Mouse (Mus musculus) liver, embryonic 11.5 days (tissue): ENCODE results near the gene Cfdp1. TPM values are rescaled to one million over a fixed set of nuclear protein-coding genes. Genes with fewer than 3 reads are reported as not detected.

Experiments
- ATAC-seq: fragments of 200-750 bp; cut with Nextera tagmentation; replicated peaks from 2 replicates; pipeline ENCODE4 v1.8.0; 2017; ENCODE audit warnings: moderate number of reproducible peaks, mild to moderate bottlenecking, moderate TSS enrichment, moderate library complexity; ENCODE audit not compliant: low FRiP score
- DNase-seq: peaks from one replicate; pipeline ENCODE4 v3.0.0-alpha.2; 2017; ENCODE audit warnings: low spot score
- H3K27ac ChIP-seq: fragments of 300-500 bp; sonication (generic); 2 replicates; pipeline ENCODE4 v1.5.1; 2014; ENCODE audit warnings: mild to moderate bottlenecking, low read depth, low read length, control low read depth
- H3K27me3 ChIP-seq: fragments of 300-500 bp; sonication (generic); replicated peaks from 2 replicates; pipeline ENCODE4 v1.6.1; 2014; ENCODE audit warnings: low read length, mixed read lengths; ENCODE audit not compliant: control insufficient read depth, insufficient read depth
- H3K36me3 ChIP-seq: fragments of 300-500 bp; sonication (generic); 2 replicates; pipeline ENCODE4 v1.6.1; 2014; ENCODE audit warnings: mild to moderate bottlenecking, low read length, moderate library complexity, mixed read lengths; ENCODE audit not compliant: control insufficient read depth, insufficient read depth
- H3K4me1 ChIP-seq: fragments of 300-500 bp; sonication (generic); replicated peaks from 2 replicates; pipeline ENCODE4 v1.6.1; 2014; ENCODE audit warnings: low read length, mixed read lengths; ENCODE audit not compliant: control insufficient read depth, insufficient read depth
- H3K4me2 ChIP-seq: fragments of 300-500 bp; sonication (generic); 2 replicates; pipeline ENCODE4 v1.6.1; 2014; ENCODE audit warnings: mild to moderate bottlenecking, control low read depth, moderate library complexity
- H3K4me3 ChIP-seq: fragments of 300-500 bp; sonication (generic); 2 replicates; pipeline ENCODE4 v1.5.1; 2014; ENCODE audit warnings: low read depth, low read length, control low read depth
- H3K9ac ChIP-seq: fragments of 300-500 bp; sonication (generic); 2 replicates; pipeline ENCODE4 v1.6.1; 2014; ENCODE audit warnings: low read depth, low read length, control low read depth
- H3K9me3 ChIP-seq: fragments of 300-500 bp; sonication (generic); 2 replicates; pipeline ENCODE4 v1.6.1; 2016; ENCODE audit warnings: low read length, inconsistent platforms, mixed read lengths; ENCODE audit not compliant: control insufficient read depth
- WGBS: fragments of 180-500 bp; shearing (Covaris S2); extraction: QIAGEN DNeasy Blood & Tissue Kit; methylation state at CpG from one replicate; pipeline ENCODE4 v1.1.7; 2014; 5-methylcytosine and 5-hydroxymethylcytosine counted together
- polyA plus RNA-seq: library from polyadenylated mRNA; unstranded; fragments of >200 nt; fragmentation: Nextera tagmentation; extraction: Ambion mirVana; gene quantifications from 2 replicates; pipeline ENCODE4 v1.2.1, GENCODE M21; 2014

Cfdp1 gene
- polyA plus RNA-seq, 1 experiment from 2014 or later = 234 TPM

DNA sequence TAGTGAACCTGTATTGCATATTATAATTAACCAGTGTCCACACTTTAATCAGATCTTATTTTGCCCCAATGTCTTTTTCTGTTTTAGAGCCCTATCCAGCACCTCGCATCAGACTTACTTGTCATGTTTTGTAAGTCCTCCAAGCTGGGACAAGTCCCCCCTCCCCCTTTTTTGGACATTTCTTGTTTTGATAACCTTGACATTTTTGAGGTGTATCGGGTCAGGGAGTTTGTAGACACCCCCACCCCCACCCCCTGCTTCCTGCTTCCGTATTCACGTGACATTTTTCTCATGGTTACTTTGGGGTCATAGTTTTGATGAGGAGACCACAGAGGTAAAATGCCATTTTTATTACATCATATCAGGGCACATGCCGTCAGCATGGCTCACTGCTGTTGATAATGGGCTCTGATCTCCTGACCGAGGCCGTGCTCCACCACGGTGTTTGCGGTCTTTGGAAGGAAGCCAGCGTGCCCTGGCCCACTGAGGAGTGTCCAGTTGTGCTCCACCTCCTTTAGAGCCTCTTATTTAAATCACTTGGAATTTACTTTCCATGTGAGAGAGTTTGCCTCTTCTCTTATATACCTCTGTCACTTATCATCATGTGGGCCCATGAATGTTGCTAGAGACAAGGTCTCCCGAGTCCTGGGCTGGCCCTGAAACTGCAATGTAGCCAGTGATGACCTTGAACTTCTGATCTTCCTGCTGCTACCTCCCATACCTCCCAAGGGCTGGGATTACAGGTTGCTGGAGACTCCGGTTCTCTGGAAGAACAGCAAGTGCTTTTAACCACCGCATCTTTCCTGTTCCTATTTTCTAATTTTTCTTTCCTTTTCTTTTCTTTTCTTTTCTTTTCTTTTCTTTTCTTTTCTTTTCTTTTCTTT, 107.3 kb downstream of the Cfdp1 start:
- no peak overlapping the region for H3K4me3 ChIP-seq
- 65% methylated on average over 13 of the region's 13 CpGs for WGBS
- no peak overlapping the region for H3K9ac ChIP-seq
- DNase-seq = no peak
- H3K4me1 ChIP-seq = peaks cover 22% of the 10 kb centered on the region
- H3K4me2 ChIP-seq = no peak overlapping the region
- H3K36me3 ChIP-seq = no peaks in the 10 kb centered on the region
- H3K27ac ChIP-seq = no peak overlapping the region
- ATAC-seq = no peak
- peaks cover 29% of the 10 kb centered on the region for H3K27me3 ChIP-seq
- H3K9me3 ChIP-seq = no peaks in the 10 kb centered on the region

GRCm38 (mm10) chr8:111745591-111746418, 108.3 kb downstream of the Cfdp1 start:
- H3K27ac ChIP-seq = 0 out of 2 replicates have a peak overlapping the region, but pooled peaks have one; percentile 54
- WGBS = 6% methylated on average over 23 of the region's 23 CpGs
- H3K4me3 ChIP-seq = peak overlapping the region; percentile 35
- no peaks in the 10 kb centered on the region for H3K9me3 ChIP-seq
- H3K36me3 ChIP-seq = no peaks in the 10 kb centered on the region
- H3K4me1 ChIP-seq = peaks cover 25% of the 10 kb centered on the region
- H3K4me2 ChIP-seq = peak overlapping the region; percentile 59
- ATAC-seq (peak; percentile 50), DNase-seq (peak; percentile 64)
- H3K27me3 ChIP-seq = peaks cover 30% of the 10 kb centered on the region
- peak overlapping the region; percentile 8 for H3K9ac ChIP-seq

DNA sequence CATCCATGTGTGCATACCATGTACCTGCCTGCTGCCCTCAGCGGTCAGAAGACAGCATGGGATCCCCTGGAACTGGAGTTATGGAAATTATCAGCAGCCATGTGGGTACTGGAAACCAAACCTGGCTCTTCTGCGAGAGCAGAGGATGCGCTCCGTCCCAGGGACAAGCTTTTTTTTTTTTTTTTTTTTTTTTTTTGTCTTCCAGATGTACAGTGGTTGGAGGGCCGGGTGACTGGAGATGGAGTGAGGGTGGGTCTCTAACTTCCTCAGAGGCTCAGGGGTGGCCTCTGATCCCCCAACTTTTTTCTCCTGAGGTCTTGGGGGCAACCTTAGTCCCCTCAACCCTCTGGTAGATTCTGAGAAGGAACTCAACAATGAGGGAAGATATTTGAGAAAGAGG, 109.0 kb downstream of the Cfdp1 start:
- 54% methylated on average over 5 of the region's 5 CpGs for WGBS
- ATAC-seq (no peak), DNase-seq (no peak)
- H3K4me1 ChIP-seq = peaks cover 31% of the 10 kb centered on the region
- H3K9ac ChIP-seq = no peak overlapping the region
- no peak overlapping the region for H3K4me3 ChIP-seq
- no peak overlapping the region for H3K27ac ChIP-seq
- H3K36me3 ChIP-seq = no peaks in the 10 kb centered on the region
- peak overlapping the region; percentile 59 for H3K4me2 ChIP-seq
- no peaks in the 10 kb centered on the region for H3K9me3 ChIP-seq
- peaks cover 30% of the 10 kb centered on the region for H3K27me3 ChIP-seq

DNA sequence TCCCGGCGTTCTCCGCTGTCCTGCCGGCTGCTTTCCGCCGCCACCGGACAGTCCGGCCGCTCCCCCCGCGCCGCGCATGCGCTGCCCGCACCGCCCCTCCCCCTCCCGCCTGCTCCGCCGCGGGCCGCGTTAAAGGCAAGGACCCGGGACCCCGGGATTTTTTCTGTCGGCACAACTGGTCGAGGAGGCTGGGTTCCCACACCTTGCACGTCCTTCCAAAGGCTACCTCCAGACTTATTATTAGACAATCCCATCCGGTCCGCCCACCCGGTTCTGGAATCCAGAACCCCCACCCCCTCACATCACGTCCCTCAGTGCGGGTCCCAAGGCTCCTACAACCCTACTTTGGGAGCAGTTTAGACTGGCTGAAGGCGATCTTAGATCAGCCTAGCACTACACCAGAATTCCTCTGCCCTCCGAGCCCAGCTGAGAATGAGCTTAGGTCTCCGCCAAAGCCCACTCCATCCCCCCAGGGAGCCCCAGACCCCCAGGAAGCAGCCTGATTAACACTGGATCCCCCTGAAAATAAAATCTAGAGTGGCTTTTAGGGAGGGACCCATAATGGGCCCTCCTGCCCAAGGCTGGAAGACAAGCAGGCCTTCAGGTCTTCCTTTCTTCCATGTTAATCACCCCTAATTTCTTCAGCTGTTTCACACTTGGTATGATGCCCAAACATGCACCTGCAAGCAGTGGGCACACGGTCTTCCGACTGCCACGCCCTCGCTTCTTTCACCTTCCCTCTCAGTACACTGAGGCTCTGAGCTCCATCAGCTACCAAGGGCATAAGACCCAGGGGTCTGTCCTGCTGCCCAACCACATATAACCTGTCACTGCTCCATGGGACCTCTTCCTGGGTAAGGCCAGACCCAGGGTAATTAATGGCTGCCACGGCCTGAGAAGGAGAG, 110.0 kb downstream of the Cfdp1 start, which contains the start of gene Bcar1:
TSS of gene Bcar1 (minus strand) at position 18 of the 905 bp plus-strand sequence.
- peak; percentile 29; the same call in 1 of the 2 replicates for ATAC-seq
- DNase-seq = peak; percentile 80
- WGBS = 12% methylated on average over 38 of the region's 40 CpGs
- Histone ChIP-seq H3K27me3 (peaks cover 30% of the 10 kb centered on the region), H3K36me3 (no peaks in the 10 kb centered on the region), H3K9me3 (no peaks in the 10 kb centered on the region), H3K27ac (peak within 1 kb of the TSS; percentile 56), H3K9ac (peak within 1 kb of the TSS; percentile 78), H3K4me3 (peak within 1 kb of the TSS; percentile 75), H3K4me1 (peaks cover 37% of the 10 kb centered on the region), H3K4me2 (peak within 1 kb of the TSS; percentile 82)

DNA sequence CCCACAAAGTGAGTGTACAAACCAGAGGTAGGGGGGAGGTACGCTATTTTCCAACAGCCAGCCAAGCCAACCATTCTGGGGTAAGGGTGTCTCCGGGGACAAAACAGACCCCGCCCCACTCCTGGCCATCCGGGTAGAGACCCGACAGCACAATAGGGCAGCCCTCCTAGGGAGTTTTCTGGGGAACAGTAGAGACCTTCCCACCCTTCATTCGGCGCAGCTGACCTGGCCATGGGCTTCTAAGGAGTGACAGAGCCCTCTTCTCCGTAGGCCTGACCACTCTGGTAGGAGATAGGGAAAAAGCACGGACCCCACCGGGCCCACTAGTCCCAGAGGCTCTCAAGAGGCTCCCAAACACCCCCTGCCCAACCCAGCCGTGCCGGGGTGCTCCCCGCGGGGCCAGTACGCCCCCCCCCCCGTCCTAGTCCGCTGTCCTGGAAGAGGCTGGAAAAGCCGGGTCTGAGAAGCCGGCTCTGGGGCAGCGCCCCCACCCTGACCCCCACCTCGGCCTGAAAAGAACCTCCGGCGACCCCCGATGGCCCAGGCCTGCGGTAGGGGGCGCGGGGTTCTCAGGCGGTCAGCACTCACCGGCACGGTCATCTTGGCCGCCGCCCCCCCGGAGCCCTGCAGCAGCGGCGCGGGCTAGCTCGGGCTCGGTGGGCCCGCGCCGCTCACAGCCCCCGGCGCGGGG, 110.8 kb downstream of the Cfdp1 start:
- Histone ChIP-seq H3K9me3 (no peaks in the 10 kb centered on the region), H3K27ac (peak overlapping the region; percentile 56), H3K27me3 (peaks cover 30% of the 10 kb centered on the region), H3K9ac (peak overlapping the region; percentile 78), H3K4me3 (peak overlapping the region; percentile 75), H3K4me1 (peaks cover 37% of the 10 kb centered on the region), H3K4me2 (peak overlapping the region; percentile 82), H3K36me3 (no peaks in the 10 kb centered on the region)
- 2% methylated on average over 37 of the region's 44 CpGs for WGBS
- ATAC-seq = no peak
- no peak for DNase-seq

DNA sequence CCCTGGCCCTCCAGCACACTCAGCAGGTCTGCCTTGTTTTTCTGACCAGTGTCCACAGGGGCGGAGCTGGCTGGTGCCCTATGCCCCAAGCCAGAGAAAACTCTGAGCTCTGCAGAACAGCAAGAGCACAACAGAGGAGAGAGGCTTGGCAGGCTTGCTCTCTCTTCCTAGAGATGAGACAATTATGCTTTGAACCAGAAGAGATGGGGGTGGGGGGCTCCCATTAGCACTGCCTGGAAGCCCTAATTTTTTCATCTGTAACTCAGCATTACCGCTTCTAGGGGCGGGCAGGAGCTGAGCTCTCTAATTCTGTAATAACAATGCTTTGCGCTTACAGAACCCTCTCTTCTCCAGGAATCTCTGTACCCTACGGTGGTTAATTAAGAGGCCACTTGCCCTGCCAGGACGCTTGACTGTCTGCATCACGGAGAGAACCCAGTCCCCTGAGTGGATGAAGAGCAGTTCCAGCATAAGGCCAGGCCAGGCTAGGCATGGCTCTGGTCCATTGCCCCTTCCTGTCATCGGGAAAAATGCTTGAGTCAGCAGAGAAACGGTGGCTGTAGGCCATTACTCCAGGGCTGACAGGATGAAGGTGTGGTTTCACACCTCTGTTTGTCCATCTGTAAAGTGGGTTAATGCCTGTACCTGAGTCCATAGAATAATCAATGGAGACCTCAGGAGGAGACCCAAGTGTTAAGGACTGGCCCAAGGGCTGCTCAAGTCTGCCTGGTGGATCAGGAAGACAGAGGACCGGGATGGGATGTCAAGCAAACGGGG, 111.6 kb downstream of the Cfdp1 start:
- Histone ChIP-seq H3K4me3 (peak overlapping the region; percentile 75), H3K27ac (peak overlapping the region; percentile 56), H3K9me3 (no peaks in the 10 kb centered on the region), H3K9ac (peak overlapping the region; percentile 78; the same call in 1 of the 2 replicates), H3K36me3 (no peaks in the 10 kb centered on the region), H3K4me1 (peaks cover 37% of the 10 kb centered on the region), H3K4me2 (peak overlapping the region; percentile 82), H3K27me3 (peaks cover 30% of the 10 kb centered on the region)
- WGBS = 43% methylated on average over 11 of the region's 11 CpGs
- DNase-seq (no peak), ATAC-seq (0 out of 2 replicates have a peak, but pooled peaks have one; percentile 12)

GRCm38 (mm10) chr8:111741556-111741955, 112.5 kb downstream of the Cfdp1 start:
- Histone ChIP-seq H3K9me3 (no peaks in the 10 kb centered on the region), H3K4me1 (peaks cover 37% of the 10 kb centered on the region), H3K36me3 (no peaks in the 10 kb centered on the region), H3K4me3 (no peak overlapping the region), H3K4me2 (peak overlapping the region; percentile 82), H3K27ac (no peak overlapping the region), H3K27me3 (peaks cover 35% of the 10 kb centered on the region), H3K9ac (no peak overlapping the region)
- no peak for ATAC-seq
- DNase-seq = no peak
- WGBS = 64% methylated on average over 6 of the region's 6 CpGs
